Mouse (Mus musculus): Measurements from ENCODE around the gene Haus2. TPM values are rescaled to one million over a fixed set of nuclear protein-coding genes. Genes with fewer than 3 reads are reported as not detected.

The Haus2 gene
- polyA plus RNA-seq, 1 experiment from 2014 or later = 36.0 TPM

GRCm38 (mm10) chr2:120597734-120598133 lies 11.4 kb upstream of the Haus2 start:
- Histone ChIP-seq H3K4me1 (replicated peaks; ENCODE audit: control insufficient read depth, insufficient read depth, low read length) (no peaks in the 10 kb centered on the region), H3K4me3 (ENCODE audit: low read depth, low read length) (no peak overlapping the region), H3K4me2 (replicated peaks; ENCODE audit: low read depth, low read length) (no peak overlapping the region), H3K36me3 (ENCODE audit: control insufficient read depth, insufficient read depth, low read length) (no peaks in the 10 kb centered on the region), H3K27ac (ENCODE audit: low read depth, low read length) (no peak overlapping the region), H3K9ac (ENCODE audit: low read depth, low read length) (no peak overlapping the region), H3K27me3 (ENCODE audit: control insufficient read depth, insufficient read depth, low read length) (no peaks in the 10 kb centered on the region), H3K9me3 (ENCODE audit: control insufficient read depth, low read length) (no peaks in the 10 kb centered on the region)
- 95% methylated on average over 2 of the region's 2 CpGs for WGBS
- DNase-seq (ENCODE audit: low spot score) (no peak), ATAC-seq (ENCODE audit: low FRiP score) (no peak)

- ATAC-seq (ENCODE audit: low FRiP score) (no peak), DNase-seq (ENCODE audit: low spot score) (no peak)
- Histone ChIP-seq H3K9ac (ENCODE audit: low read depth, low read length) (no peak overlapping the region), H3K4me1 (replicated peaks; ENCODE audit: control insufficient read depth, insufficient read depth, low read length) (no peaks in the 10 kb centered on the region), H3K27me3 (ENCODE audit: control insufficient read depth, insufficient read depth, low read length) (no peaks in the 10 kb centered on the region), H3K9me3 (ENCODE audit: control insufficient read depth, low read length) (no peaks in the 10 kb centered on the region), H3K4me3 (ENCODE audit: low read depth, low read length) (no peak overlapping the region), H3K27ac (ENCODE audit: low read depth, low read length) (no peak overlapping the region), H3K36me3 (ENCODE audit: control insufficient read depth, insufficient read depth, low read length) (no peaks in the 10 kb centered on the region), H3K4me2 (replicated peaks; ENCODE audit: low read depth, low read length) (no peak overlapping the region)
- 93% methylated on average over 4 of the region's 4 CpGs for WGBS
Observed at GRCm38 (mm10) chr2:120599506-120599905, 9.7 kb upstream of the Haus2 start.

- H3K4me1 ChIP-seq (replicated peaks; ENCODE audit: control insufficient read depth, insufficient read depth, low read length) = no peaks in the 10 kb centered on the region
- no peaks in the 10 kb centered on the region for H3K9me3 ChIP-seq (ENCODE audit: control insufficient read depth, low read length)
- ATAC-seq (ENCODE audit: low FRiP score) (no peak), DNase-seq (ENCODE audit: low spot score) (no peak)
- H3K36me3 ChIP-seq (ENCODE audit: control insufficient read depth, insufficient read depth, low read length) = no peaks in the 10 kb centered on the region
- no peak overlapping the region for H3K4me3 ChIP-seq (ENCODE audit: low read depth, low read length)
- no peak overlapping the region for H3K4me2 ChIP-seq (replicated peaks; ENCODE audit: low read depth, low read length)
- no peak overlapping the region for H3K9ac ChIP-seq (ENCODE audit: low read depth, low read length)
- 86% methylated on average over 6 of the region's 6 CpGs for WGBS
- no peak overlapping the region for H3K27ac ChIP-seq (ENCODE audit: low read depth, low read length)
- H3K27me3 ChIP-seq (ENCODE audit: control insufficient read depth, insufficient read depth, low read length) = no peaks in the 10 kb centered on the region
Observed at GRCm38 (mm10) chr2:120606021-120606690, 3.0 kb upstream of the Haus2 start.

GRCm38 (mm10) chr2:120616279-120617163 lies 7.3 kb downstream of the Haus2 start:
- ATAC-seq (ENCODE audit: low FRiP score) = no peak
- WGBS = 94% methylated on average over 5 of the region's 5 CpGs

GRCm38 (mm10) chr2:120619538-120619937 lies 10.4 kb downstream of the Haus2 start:
- H3K27ac ChIP-seq (ENCODE audit: low read depth, low read length) = no peak overlapping the region
- DNase-seq (ENCODE audit: low spot score) (no peak), ATAC-seq (ENCODE audit: low FRiP score) (no peak)
- H3K4me1 ChIP-seq (replicated peaks; ENCODE audit: control insufficient read depth, insufficient read depth, low read length) = no peaks in the 10 kb centered on the region
- H3K4me3 ChIP-seq (ENCODE audit: low read depth, low read length) = no peak overlapping the region
- no peak overlapping the region for H3K4me2 ChIP-seq (replicated peaks; ENCODE audit: low read depth, low read length)
- H3K36me3 ChIP-seq (ENCODE audit: control insufficient read depth, insufficient read depth, low read length) = peaks cover 2% of the 10 kb centered on the region; the same call in 1 of the 2 replicates
- no peaks in the 10 kb centered on the region for H3K9me3 ChIP-seq (ENCODE audit: control insufficient read depth, low read length)
- 100% methylated on average over 1 of the region's 1 CpGs for WGBS
- no peak overlapping the region for H3K9ac ChIP-seq (ENCODE audit: low read depth, low read length)
- H3K27me3 ChIP-seq (ENCODE audit: control insufficient read depth, insufficient read depth, low read length) = no peaks in the 10 kb centered on the region

More at GRCm38 (mm10) chr2:120616279-120617163, 7.3 kb downstream of the Haus2 start:
- no peaks in the 10 kb centered on the region for H3K4me1 ChIP-seq (replicated peaks; ENCODE audit: control insufficient read depth, insufficient read depth, low read length)
- H3K4me2 ChIP-seq (replicated peaks; ENCODE audit: low read depth, low read length) = no peak overlapping the region
- H3K36me3 ChIP-seq (ENCODE audit: control insufficient read depth, insufficient read depth, low read length) = peaks cover 2% of the 10 kb centered on the region; the same call in 1 of the 2 replicates
- no peak overlapping the region for H3K4me3 ChIP-seq (ENCODE audit: low read depth, low read length)
- no peak overlapping the region for H3K9ac ChIP-seq (ENCODE audit: low read depth, low read length)
- H3K9me3 ChIP-seq (ENCODE audit: control insufficient read depth, low read length) = no peaks in the 10 kb centered on the region
- DNase-seq (ENCODE audit: low spot score) = no peak
- no peak overlapping the region for H3K27ac ChIP-seq (ENCODE audit: low read depth, low read length)
- no peaks in the 10 kb centered on the region for H3K27me3 ChIP-seq (ENCODE audit: control insufficient read depth, insufficient read depth, low read length)

GRCm38 (mm10) chr2:120622920-120623319 lies 13.7 kb downstream of the Haus2 start:
- peaks cover 2% of the 10 kb centered on the region; the same call in 1 of the 2 replicates for H3K36me3 ChIP-seq (ENCODE audit: control insufficient read depth, insufficient read depth, low read length)
- no peak for ATAC-seq (ENCODE audit: low FRiP score)
- H3K9ac ChIP-seq (ENCODE audit: low read depth, low read length) = no peak overlapping the region
- H3K27me3 ChIP-seq (ENCODE audit: control insufficient read depth, insufficient read depth, low read length) = no peaks in the 10 kb centered on the region
- no peaks in the 10 kb centered on the region for H3K4me1 ChIP-seq (replicated peaks; ENCODE audit: control insufficient read depth, insufficient read depth, low read length)
- H3K9me3 ChIP-seq (ENCODE audit: control insufficient read depth, low read length) = no peaks in the 10 kb centered on the region
- H3K4me3 ChIP-seq (ENCODE audit: low read depth, low read length) = no peak overlapping the region
- no peak overlapping the region for H3K4me2 ChIP-seq (replicated peaks; ENCODE audit: low read depth, low read length)
- DNase-seq (ENCODE audit: low spot score) = no peak
- no peak overlapping the region for H3K27ac ChIP-seq (ENCODE audit: low read depth, low read length)

- Histone ChIP-seq H3K36me3 (ENCODE audit: control insufficient read depth, insufficient read depth, low read length) (no peaks in the 10 kb centered on the region), H3K9ac (ENCODE audit: low read depth, low read length) (no peak overlapping the region), H3K4me1 (replicated peaks; ENCODE audit: control insufficient read depth, insufficient read depth, low read length) (no peaks in the 10 kb centered on the region), H3K27me3 (ENCODE audit: control insufficient read depth, insufficient read depth, low read length) (no peaks in the 10 kb centered on the region), H3K4me3 (ENCODE audit: low read depth, low read length) (peak overlapping the region; percentile 12; the same call in 1 of the 2 replicates), H3K9me3 (ENCODE audit: control insufficient read depth, low read length) (no peaks in the 10 kb centered on the region), H3K4me2 (replicated peaks; ENCODE audit: low read depth, low read length) (peak overlapping the region; percentile 25; the same call in 1 of the 2 replicates), H3K27ac (ENCODE audit: low read depth, low read length) (no peak overlapping the region)
- 31% methylated on average over 10 of the region's 10 CpGs for WGBS
- DNase-seq (ENCODE audit: low spot score) (no peak), ATAC-seq (ENCODE audit: low FRiP score) (peak; percentile 47)
Observed at GRCm38 (mm10) chr2:120628076-120628865, 19.1 kb downstream of the Haus2 start.

GRCm38 (mm10) chr2:120628886-120629735 lies 19.9 kb downstream of the Haus2 start, which contains the start of gene Stard9:
Stard9 (plus strand) TSS chr2:120629121.
- peak within 1 kb of the TSS; percentile 51 for H3K4me3 ChIP-seq (ENCODE audit: low read depth, low read length)
- DNase-seq (ENCODE audit: low spot score) (peak; percentile 99), ATAC-seq (ENCODE audit: low FRiP score) (peak; percentile 100)
- WGBS = 2% methylated on average over 33 of the region's 36 CpGs
- no peaks in the 10 kb centered on the region for H3K27me3 ChIP-seq (ENCODE audit: control insufficient read depth, insufficient read depth, low read length)
- H3K9ac ChIP-seq (ENCODE audit: low read depth, low read length) = peak within 1 kb of the TSS; percentile 59
- peak within 1 kb of the TSS; percentile 42; the same call in 1 of the 2 replicates for H3K27ac ChIP-seq (ENCODE audit: low read depth, low read length)
- H3K9me3 ChIP-seq (ENCODE audit: control insufficient read depth, low read length) = no peaks in the 10 kb centered on the region
- H3K4me2 ChIP-seq (replicated peaks; ENCODE audit: low read depth, low read length) = peak within 1 kb of the TSS; percentile 62
- H3K36me3 ChIP-seq (ENCODE audit: control insufficient read depth, insufficient read depth, low read length) = no peaks in the 10 kb centered on the region
- no peaks in the 10 kb centered on the region for H3K4me1 ChIP-seq (replicated peaks; ENCODE audit: control insufficient read depth, insufficient read depth, low read length)
